Mouse (Mus musculus): ENCODE results near the gene Tor3a.
"Not testable (repeated sequence)": the region's sequence is repeated elsewhere in the genome, so short reads cannot be mapped to it uniquely, and the experiment has no call there.

Gene Tor3a

DNA sequence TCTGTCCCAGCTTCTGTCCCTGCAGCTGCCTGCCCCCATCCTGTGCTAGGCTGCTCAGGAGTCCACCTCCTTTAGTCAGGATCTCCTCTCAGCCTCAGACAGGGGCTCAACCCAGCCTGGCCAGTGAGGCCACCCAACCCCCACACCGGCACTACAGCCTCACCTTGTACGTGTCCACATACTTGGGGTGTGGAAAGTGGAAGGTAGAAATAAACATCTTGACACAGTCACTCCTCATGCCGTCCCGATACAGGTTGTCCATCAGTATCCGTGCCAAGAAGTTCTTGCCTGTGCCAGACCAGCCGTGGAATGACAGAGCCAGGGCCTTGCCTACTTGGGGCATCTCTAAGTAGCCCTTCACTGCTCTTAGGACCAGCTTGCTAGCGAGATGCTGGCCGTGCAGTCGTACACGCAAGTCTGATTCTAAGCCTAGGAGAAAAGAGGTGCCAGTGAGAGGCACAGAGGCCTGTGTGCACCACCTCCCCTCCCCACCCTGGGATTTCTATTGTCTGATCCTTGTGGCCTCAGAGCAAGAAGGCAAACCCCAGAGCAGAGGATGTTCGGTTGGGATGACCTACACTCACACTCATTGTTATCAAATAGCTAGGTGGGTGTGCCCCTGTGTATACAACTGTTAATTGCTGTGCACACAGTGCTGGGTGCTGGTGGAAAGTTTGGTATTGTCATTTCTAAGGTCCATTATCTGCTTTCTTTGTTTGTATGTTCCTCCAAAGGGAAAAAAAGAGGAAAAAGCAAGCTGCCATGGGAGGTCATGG is 4.8 kb downstream of the Tor3a start:
- no peak for DNase-seq (ENCODE audit: low spot score)

GRCm38 (mm10) chr1:156668602-156669001 is 5.6 kb downstream of the Tor3a start:
- no peak for DNase-seq (ENCODE audit: low spot score)

- no peak for DNase-seq (ENCODE audit: low spot score)
Observed at GRCm38 (mm10) chr1:156667141-156667926, 6.8 kb downstream of the Tor3a start.

DNA sequence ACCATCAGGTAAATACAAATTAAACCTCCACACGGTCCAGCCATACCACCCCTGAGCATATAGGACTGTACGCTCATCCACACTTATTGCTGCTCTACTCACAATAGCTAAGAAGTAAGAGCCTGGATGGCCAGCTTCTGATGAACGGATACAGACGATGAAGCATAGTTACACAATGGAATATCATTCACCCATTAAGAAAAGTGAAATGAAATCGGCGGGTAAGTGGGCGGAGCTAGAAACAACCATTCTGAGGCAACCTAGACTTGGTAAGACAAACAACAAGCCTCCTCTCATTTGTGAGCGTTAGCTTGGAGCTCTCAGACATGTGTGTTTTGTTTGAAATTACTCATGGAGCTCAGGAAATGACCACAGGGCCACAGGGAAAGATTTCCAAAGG is 8.4 kb downstream of the Tor3a start:
- DNase-seq (ENCODE audit: low spot score): no peak

- DNase-seq (ENCODE audit: low spot score): not testable (repeated sequence)
Observed at GRCm38 (mm10) chr1:156660660-156661236, 13.4 kb downstream of the Tor3a start.

DNA sequence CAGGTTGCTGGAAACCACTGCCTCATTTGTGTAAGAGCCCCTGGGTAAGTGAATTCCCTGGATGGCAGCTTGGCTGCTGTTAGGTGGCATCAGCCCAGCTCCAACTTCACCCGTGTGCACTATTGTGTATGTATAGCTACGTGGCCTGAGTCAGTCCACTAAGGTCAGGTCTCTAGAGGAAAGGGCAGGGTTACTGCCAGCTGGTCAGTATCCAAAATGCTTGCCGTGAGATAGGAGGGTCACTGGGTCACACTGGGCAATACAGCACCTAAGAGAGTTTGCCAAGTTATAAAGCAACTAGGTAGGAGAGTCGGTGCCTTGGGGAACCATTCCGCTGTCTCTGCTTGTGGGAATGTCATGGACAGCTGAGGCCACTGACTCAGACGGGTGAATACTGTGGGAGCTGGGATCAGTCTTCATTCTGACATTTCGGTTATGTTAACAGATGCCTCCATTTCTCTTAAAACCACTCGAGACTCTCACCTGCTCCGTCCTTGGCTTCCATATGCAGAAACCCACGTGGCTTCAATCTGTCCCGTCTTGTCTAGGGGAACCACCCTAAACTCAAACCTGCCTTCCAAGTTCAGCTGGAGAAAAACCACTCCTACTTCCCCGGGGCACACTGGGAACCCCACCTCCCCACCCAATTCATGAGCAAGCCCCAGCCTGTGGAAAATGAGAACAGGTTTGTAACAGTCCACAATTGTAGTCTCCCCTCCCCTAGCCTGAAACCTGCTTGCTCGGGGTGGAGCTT is 14.1 kb downstream of the Tor3a start:
- no peak for DNase-seq (ENCODE audit: low spot score)

- DNase-seq (ENCODE audit: low spot score): no peak
Observed at GRCm38 (mm10) chr1:156658676-156659075, 15.5 kb downstream of the Tor3a start.

DNA sequence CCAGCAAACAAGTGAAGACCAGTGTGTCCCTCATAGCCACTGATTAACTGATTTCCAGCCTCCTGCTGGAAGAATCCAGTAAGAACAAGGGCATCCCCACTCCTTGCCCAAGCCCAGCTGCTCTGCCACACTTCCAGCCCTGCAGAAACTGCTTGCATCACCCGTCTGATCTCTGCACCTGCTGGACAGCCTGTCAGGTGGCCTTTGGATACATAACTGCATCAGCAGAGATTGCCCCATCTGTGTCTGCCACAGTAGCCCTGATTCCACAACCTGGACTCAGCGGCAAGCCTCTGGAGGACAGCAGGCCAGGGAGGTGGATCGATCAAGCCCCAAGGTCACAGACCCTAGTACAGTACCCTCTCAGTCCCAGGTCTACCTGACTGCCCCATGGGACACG is 16.6 kb downstream of the Tor3a start:
- DNase-seq (ENCODE audit: low spot score): no peak

GRCm38 (mm10) chr1:156654735-156655530 is 19.2 kb downstream of the Tor3a start:
- DNase-seq (ENCODE audit: low spot score): no peak

- DNase-seq (ENCODE audit: low spot score): no peak
Observed at GRCm38 (mm10) chr1:156652189-156652822, 21.9 kb downstream of the Tor3a start.

GRCm38 (mm10) chr1:156650631-156651030 is 23.5 kb downstream of the Tor3a start:
- no peak for DNase-seq (ENCODE audit: low spot score)

GRCm38 (mm10) chr1:156648705-156649104 is 25.5 kb downstream of the Tor3a start:
- DNase-seq (ENCODE audit: low spot score): no peak

- DNase-seq (ENCODE audit: low spot score): no peak
Observed at GRCm38 (mm10) chr1:156645971-156646370, 28.2 kb downstream of the Tor3a start.

DNA sequence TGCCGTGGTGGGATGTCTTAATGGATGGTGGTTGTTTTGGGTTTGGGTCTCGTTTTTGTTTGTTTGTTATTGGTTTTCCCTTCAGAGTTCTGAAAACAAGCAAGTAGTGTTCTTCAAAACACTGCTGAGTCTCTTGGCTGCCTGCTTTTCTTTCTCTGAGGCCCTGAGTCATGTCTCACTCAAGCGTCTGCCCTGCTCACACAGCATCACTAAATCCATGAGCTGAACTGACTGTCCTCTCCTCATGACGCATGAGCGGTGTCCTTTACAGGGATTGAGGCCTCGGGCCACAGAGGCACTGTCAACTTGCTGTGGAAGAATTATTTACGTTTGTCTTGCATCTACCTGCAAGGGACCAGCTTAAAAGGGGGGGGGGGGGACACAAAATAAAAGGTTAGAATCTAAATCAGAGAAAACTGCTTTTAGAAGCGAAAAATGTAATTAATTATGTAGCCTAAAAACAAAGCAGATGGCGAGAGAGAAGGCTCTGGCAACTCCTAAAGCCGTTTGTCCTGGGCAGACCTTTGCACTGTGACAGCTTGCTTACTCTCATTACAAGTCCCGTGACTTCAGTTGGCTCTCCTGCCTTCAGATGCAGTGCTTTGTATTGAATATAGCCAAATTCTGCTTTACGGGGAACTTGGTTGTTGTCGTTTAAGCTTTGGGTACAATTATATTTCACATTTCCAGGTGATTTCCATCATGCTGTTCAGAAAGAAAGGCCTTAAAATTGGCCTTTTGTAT is 29.2 kb downstream of the Tor3a start:
- no peak for DNase-seq (ENCODE audit: low spot score)

- no peak for DNase-seq (ENCODE audit: low spot score)
Observed at GRCm38 (mm10) chr1:156644061-156644460, 30.1 kb downstream of the Tor3a start.

GRCm38 (mm10) chr1:156642813-156643212 is 31.3 kb downstream of the Tor3a start:
- no peak for DNase-seq (ENCODE audit: low spot score)

DNA sequence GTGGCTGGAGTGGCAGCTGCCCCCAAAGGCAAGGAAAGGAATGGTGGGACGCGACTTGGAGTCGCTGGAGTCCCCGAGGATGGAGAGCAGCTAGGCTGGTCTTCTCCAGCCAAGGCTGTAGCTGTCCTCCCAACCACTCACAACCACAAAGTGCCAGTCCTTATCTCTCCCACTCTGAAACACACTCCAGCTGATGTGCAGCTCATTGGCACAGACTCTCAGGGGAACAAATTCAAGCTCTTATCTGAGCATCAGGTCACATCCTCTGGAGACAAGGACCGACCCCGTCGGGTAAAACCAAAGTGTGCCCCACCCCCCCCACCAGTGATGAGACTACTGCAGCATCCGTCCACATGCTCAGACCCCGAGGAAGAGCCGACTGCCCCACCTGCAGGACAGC is 32.3 kb downstream of the Tor3a start:
- DNase-seq (ENCODE audit: low spot score): no peak

DNA sequence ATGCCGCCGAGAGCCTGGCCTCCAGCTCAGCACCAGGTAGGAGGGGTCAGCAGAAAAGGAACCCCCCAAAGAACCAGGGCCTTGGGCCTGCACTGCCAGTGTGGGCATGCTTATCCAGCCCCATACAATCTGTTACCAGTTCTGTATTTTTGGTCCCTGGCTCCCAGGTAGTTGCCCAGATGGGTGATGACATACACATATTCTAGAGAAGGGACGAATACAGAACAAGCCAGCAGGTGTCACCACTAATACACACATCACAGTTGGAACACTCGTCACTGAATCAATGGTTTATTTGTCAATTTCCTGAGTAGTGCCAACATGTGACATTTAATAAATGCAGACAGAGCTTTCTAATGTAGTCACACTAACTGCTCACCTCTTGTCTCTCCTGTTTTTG is 33.6 kb downstream of the Tor3a start:
- DNase-seq (ENCODE audit: low spot score): no peak

- DNase-seq (ENCODE audit: low spot score): no peak
Observed at GRCm38 (mm10) chr1:156639455-156639854, 34.7 kb downstream of the Tor3a start.

DNA sequence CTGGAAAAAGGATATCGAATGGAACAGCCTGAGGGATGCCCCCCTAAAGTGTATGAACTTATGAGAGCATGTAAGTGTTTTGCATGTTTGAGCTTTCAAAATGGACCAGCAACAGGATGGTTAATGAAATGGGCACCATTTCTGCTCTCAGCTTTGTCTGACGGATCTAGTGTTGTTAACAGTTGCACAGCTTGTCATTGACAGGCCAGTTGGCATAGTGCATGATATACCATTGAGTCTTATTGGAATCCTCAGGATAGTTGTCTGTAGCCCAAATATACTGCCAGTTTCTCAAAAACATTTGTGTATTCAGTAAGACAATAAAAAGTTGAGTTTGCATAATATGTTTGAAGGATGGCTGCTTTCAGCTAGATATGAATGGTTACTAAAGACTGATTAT is 39.0 kb downstream of the Tor3a start:
- no peak for DNase-seq (ENCODE audit: low spot score)
